Mouse (Mus musculus) cerebellum, postnatal 36 days (tissue): ENCODE results near the gene Pdzd4.

Source experiments
- DNase-seq, 2 experiments: peaks; one replicate each; pipeline ENCODE4 v3.0.0; 2021 to 2022; ENCODE audit warnings: mixed read lengths in 2 of 2

Gene Pdzd4

GRCm38 (mm10) chrX:73785666-73786065, 39.1 kb downstream of the Pdzd4 start:
- DNase-seq = no peak

- DNase-seq = no peak
Observed at GRCm38 (mm10) chrX:73782227-73782626, 42.5 kb downstream of the Pdzd4 start.

- DNase-seq = no peak
Observed at GRCm38 (mm10) chrX:73774802-73775483, 49.8 kb downstream of the Pdzd4 start.

GRCm38 (mm10) chrX:73774168-73774760, 50.5 kb downstream of the Pdzd4 start, which contains the start of gene Srpk3:
Gene Srpk3 (plus strand): TSS chrX:73774405.
- no peak for DNase-seq

- peak in 1 of 2 experiments; percentile 19 for DNase-seq
Observed at GRCm38 (mm10) chrX:73767267-73767666, 57.5 kb downstream of the Pdzd4 start.

GRCm38 (mm10) chrX:73765311-73765710, 59.5 kb downstream of the Pdzd4 start:
- DNase-seq = peak in 1 of 2 experiments; percentile 30

- peak; percentile 61 to 68 for DNase-seq
Observed at GRCm38 (mm10) chrX:73758611-73759290, 66.0 kb downstream of the Pdzd4 start.

GRCm38 (mm10) chrX:73756334-73757140, 68.2 kb downstream of the Pdzd4 start, which contains the start of gene Plxnb3:
Gene Plxnb3 (plus strand): TSS chrX:73757090.
- DNase-seq = no peak

GRCm38 (mm10) chrX:73748977-73749376, 75.8 kb downstream of the Pdzd4 start:
- DNase-seq = no peak

GRCm38 (mm10) chrX:73744774-73745481, 79.8 kb downstream of the Pdzd4 start:
- no peak for DNase-seq
